Mouse (Mus musculus) cortical plate, adult 2 months (tissue): ENCODE measurements around the gene Nin.

ENCODE experiments used
- CTCF ChIP-seq: fragments of 200-500 bp; IDR thresholded peaks from 2 replicates; pipeline ENCODE4 v1.5.1; 2011; ENCODE audit warnings: mild to moderate bottlenecking, control low read depth, low read length; ENCODE audit not compliant: insufficient read depth; ENCODE audit errors: extremely low read depth
- POLR2A ChIP-seq: fragments of 200-500 bp; IDR thresholded peaks from 2 replicates; pipeline ENCODE4 v1.6.1; 2011; ENCODE audit warnings: mild to moderate bottlenecking, low read length, control low read depth; ENCODE audit not compliant: insufficient read depth; ENCODE audit errors: extremely low read depth

DNA sequence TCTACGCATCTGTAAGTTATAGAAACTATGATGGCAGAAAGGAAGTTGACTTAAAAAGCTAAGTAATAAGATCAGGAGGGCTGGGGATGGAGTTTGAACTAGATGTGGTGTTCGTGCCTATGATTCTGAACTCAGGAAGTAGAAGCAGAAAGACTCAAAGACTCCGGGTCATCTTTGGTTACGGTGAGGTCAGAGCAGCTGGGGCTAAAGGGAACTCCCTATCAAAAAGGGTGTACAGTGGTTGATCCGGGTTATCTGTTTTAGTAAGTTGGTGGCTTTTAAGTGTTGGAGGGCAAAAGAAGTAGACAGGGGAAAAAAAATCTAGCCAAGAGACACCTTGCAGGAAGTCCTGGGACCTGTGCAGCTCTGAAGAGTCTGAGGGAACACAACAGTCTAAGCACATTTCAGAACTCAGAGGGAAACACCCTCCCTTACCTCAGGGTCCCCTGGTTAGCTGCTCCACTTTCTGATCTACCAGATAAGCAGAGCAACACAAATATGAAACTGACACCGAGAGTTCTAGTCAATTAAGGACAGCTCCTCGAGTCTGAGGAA, 35.0 kb downstream of the Nin start:
- TF ChIP-seq CTCF (no peak), POLR2A (no peak)
